In the genomic region with DNA sequence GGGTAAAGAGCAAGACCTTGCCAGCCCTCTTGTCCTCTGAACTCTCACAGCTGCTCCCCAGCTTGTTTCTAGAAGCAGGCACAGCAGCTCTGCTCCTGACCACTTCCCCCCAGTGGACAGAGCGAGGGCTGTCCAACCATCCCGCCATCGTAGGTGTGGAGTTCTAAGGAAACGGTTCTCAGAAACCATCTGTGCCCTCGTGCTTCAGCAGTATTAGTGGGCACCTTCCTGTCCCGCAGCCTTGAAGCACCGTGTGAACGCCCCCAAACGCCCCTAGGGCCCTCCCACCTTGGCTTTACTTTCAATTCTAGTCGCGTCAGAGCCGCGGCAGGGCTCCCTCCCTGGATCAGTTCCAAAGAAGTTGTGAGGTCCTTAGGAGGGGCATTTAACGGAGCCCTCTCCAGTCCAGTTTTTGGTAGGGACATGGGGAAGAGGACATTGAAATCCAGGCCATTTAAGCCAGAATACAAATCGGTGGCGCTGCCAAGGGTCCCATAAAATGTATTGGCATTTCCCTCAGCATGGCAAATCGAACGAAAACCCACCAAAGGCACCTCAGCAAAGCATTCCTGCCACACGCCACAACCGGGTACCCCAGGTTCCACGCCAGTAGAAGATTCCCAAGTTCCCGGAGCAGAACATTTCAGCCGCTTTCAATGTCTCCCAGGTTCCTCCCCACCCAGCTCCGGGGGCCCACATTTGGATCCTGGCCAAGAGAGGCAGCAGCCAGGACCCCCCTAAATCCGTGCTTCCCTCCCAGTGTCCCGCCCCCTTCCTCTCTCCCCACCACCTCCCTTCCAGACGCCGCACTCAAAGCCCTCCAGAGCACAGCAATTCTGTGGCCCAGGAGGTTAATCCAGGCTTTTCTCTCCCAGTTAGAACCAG, we compare ENCODE assay signal across 9 mouse cellular contexts. TPM values are rescaled to one million over a fixed set of nuclear protein-coding genes. Genes with fewer than 3 reads are reported as not detected.
DNase-seq lines count a peak whose midpoint lies in the region; ATAC-seq and TF ChIP-seq lines count a peak whose summit lies in the region.
"Had no signal": no experiment of that assay in that cellular context is flagged by ENCODE, and none has a peak within 500 bp of the region (broad histone marks: within the 10 kb centered on the region; RNA-seq: fewer than 3 reads in every experiment).

No protein-coding gene starts in this region.

- H3K9me3 ChIP-seq in E14TG2a.4 (ENCODE audit: low read length): no peaks in the 10 kb centered on the region
- no peaks in the 10 kb centered on the region for H3K9me3 ChIP-seq in forebrain, embryonic 11.5 days (ENCODE audit: control insufficient read depth, low read length)
- no peaks in the 10 kb centered on the region for H3K9me3 ChIP-seq in stomach, embryonic 16.5 days (replicated peaks; ENCODE audit: control insufficient read depth, low read length)

- under 1% methylated on average over 28 of the region's 28 CpGs for WGBS in forebrain, embryonic 11.5 days
- under 1% methylated on average over 28 of the region's 28 CpGs for WGBS in stomach, embryonic 16.5 days

- peaks cover 59% of the 10 kb centered on the region for H3K27me3 ChIP-seq in E14TG2a.4 (ENCODE audit: insufficient read depth, low read length)
- 0 out of 2 replicates have a peak, but pooled peaks cover 2% of the 10 kb centered on the region for H3K27me3 ChIP-seq in forebrain, embryonic 11.5 days (ENCODE audit: control insufficient read depth, insufficient read depth, low read length)
- H3K27me3 ChIP-seq in stomach, embryonic 16.5 days (ENCODE audit: control insufficient read depth, insufficient read depth, low read length): no peaks in the 10 kb centered on the region

- peak overlapping the region; percentile 83 for H3K4me3 ChIP-seq in E14TG2a.4 (replicated peaks; ENCODE audit: low read length)
- H3K4me3 ChIP-seq in forebrain, embryonic 11.5 days (ENCODE audit: low read depth, low read length): peak overlapping the region; percentile 71
- peak overlapping the region; percentile 83 for H3K4me3 ChIP-seq in stomach, embryonic 16.5 days (replicated peaks; ENCODE audit: low read length)
- H3K4me3 ChIP-seq: myocyte had no signal

- no peak for TF ChIP-seq CTCF in E14TG2a.4 (conservative IDR thresholded peaks at IDR 0.05; ENCODE audit: low read length)

- no peak overlapping the region for H3K27ac ChIP-seq in forebrain, embryonic 11.5 days (ENCODE audit: low read depth, low read length)
- peak overlapping the region; percentile 2; the same call in 1 of the 2 replicates for H3K27ac ChIP-seq in stomach, embryonic 16.5 days (ENCODE audit: low read length)

- intact Hi-C loops in heart, postnatal 14 days (cut with DNase I): loop anchor here (10.0 kb wide), 1 partner anchor 441 kb away; a partner anchor contains a TSS

- no peaks in the 10 kb centered on the region for H3K36me3 ChIP-seq in E14TG2a.4 (ENCODE audit: insufficient read depth, low read length)
- no peaks in the 10 kb centered on the region for H3K36me3 ChIP-seq in forebrain, embryonic 11.5 days (ENCODE audit: control insufficient read depth, insufficient read depth, low read length)
- no peaks in the 10 kb centered on the region for H3K36me3 ChIP-seq in stomach, embryonic 16.5 days (ENCODE audit: control insufficient read depth, insufficient read depth, low read length)

- peak; percentile 38 to 64 for DNase-seq in adrenal gland, adult 18-20 months (ENCODE audit: low spot score in 2 of 2)
- DNase-seq in forebrain, embryonic 11.5 days (ENCODE audit: low spot score): peak; percentile 69
- peak; percentile 33 to 47 for DNase-seq in heart, postnatal 14 days
- peak; percentile 70 to 79 for DNase-seq in kidney, postnatal 36 days
- DNase-seq in mesoderm, embryonic 11.5 days (ENCODE audit: low read depth, low spot score): peak; percentile 63
- no peak for DNase-seq in thymus, postnatal 4 days

- peaks cover 21% of the 10 kb centered on the region for H3K4me1 ChIP-seq in E14TG2a.4 (replicated peaks; ENCODE audit: low read depth, low read length)
- no peaks in the 10 kb centered on the region for H3K4me1 ChIP-seq in forebrain, embryonic 11.5 days (replicated peaks; ENCODE audit: control insufficient read depth, insufficient read depth, low read length)
- peaks cover 7% of the 10 kb centered on the region; the same call in 1 of the 2 replicates for H3K4me1 ChIP-seq in stomach, embryonic 16.5 days (ENCODE audit: control insufficient read depth, insufficient read depth, low read length)

- H3K4me2 ChIP-seq in forebrain, embryonic 11.5 days (ENCODE audit: low read depth, low read length, severe bottlenecking): peak overlapping the region; percentile 78
- H3K4me2 ChIP-seq in stomach, embryonic 16.5 days (ENCODE audit: low read depth, low read length): peak overlapping the region; percentile 90

- H3K9ac ChIP-seq in forebrain, embryonic 11.5 days (ENCODE audit: low read length): peak overlapping the region; percentile 75
- peak overlapping the region; percentile 88 for H3K9ac ChIP-seq in stomach, embryonic 16.5 days (ENCODE audit: low read length)

- ATAC-seq in forebrain, embryonic 11.5 days (replicated peaks; ENCODE audit: low FRiP score): peak; percentile 15; the same call in 1 of the 2 replicates
- ATAC-seq in stomach, embryonic 16.5 days (ENCODE audit: insufficient read depth, low FRiP score): no peak

RNA-seq across cellular contexts. Expression of a gene that starts 1.5 kb away (rescaled TPM):
- total RNA-seq in adrenal gland, adult 18-20 months (2021): 100 to 1,000 TPM; 122 to 171 TPM
- polyA plus RNA-seq in forebrain, embryonic 11.5 days (2014; fragmentation: Nextera tagmentation; extraction: Ambion mirVana): 13.3 and 13.5 TPM in 2 replicates
- 1 to 10 TPM; 3.8 to 4.8 TPM for total RNA-seq in heart, postnatal 14 days (2021)
- 10.1 and 12.1 TPM in 2 replicates for polyA plus RNA-seq in stomach, embryonic 16.5 days (2015; fragmentation: Nextera tagmentation; extraction: Ambion mirVana)
- polyA plus RNA-seq: myocyte had no signal

Comparison
In these comparisons a context has a peak if more than half of its experiments do, and no peak if none do; other contexts are left out.
1. RNA of a gene that starts 1.5 kb away (total RNA-seq): 122 to 171 TPM in adrenal gland, adult 18-20 months; 3.8 to 4.8 TPM in heart, postnatal 14 days; every median in the first group is over 10 times any median in the second.
2. Peak in every context shown above with its lines, with median percentiles within 50 percentile points of each other: H3K4me3 ChIP-seq.